Mouse (Mus musculus) activated CD4-positive, CD25-positive, alpha-beta regulatory T cell (primary cell): ENCODE results near the gene Poldip3. TPM values are rescaled to one million over a fixed set of nuclear protein-coding genes. Genes with fewer than 3 reads are reported as not detected.

ENCODE experiments used
- polyA plus RNA-seq, 2 experiments: library from polyadenylated mRNA; unstranded; fragments of 100-300 nt; shearing (Covaris generic); gene quantifications; one replicate each; pipeline ENCODE4 v1.2.1; 2017

Gene Poldip3
- 100 to 1,000 TPM; 121 to 128 TPM for polyA plus RNA-seq

DNA sequence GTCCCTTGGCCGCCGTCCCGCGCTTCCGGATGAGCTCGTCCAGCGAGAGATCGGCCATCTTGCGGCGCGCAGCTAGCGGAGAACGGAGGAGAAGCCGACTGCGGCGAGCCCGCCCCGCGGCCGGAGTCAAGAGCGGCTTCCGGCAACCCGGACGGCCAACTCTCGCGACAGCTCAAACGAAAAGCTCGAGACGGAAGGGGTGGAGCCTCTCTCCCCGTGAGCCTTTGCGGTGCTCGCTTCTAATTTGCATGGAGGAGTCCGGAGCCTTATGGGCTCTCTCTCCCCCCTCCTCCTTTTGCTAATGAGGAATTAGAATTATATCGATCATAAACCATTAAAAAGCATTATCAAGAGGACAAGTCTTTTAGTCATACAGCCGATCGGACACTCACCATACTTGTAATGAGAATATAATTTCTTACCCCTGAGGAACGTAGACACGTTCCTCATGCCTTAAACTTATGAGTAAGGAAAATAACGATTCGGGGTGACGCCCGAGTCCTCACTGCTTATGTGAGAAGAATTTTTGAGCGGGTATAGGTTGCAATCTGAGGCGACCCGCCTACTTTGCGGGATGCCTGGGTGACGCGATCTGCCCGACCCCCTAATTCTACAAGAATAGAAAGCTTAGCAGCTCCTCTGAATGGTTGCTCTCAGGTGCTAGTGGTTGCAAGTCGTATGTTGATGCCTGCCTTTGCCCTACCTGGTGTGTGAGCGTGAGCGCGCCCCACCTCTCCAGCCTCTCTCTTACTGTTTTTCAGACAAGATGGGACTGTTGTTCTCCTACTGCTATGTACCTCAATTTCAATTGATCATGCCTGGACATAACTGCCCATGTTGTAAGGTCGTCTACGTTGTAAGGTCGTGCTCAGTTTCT, at the start of gene Poldip3:
TSS of gene Poldip3 (minus strand) at position 189 of the 877 bp plus-strand sequence.

GRCm38 (mm10) chr15:83172492-83173429, 23.6 kb upstream of the Poldip3 start, which contains the start of gene Cyb5r3:
Gene Cyb5r3 (minus strand): TSS chr15:83172592.

GRCm38 (mm10) chr15:83122566-83123145, 26.5 kb downstream of the Poldip3 start, which contains the start of gene Rrp7a:
Gene Rrp7a (minus strand): TSS chr15:83122801.

GRCm38 (mm10) chr15:83089429-83089605, 59.9 kb downstream of the Poldip3 start, which contains the start of gene Serhl:
Gene Serhl (plus strand): TSS chr15:83089506.

Other genes starting within 250 kb of the Poldip3 start
- gene Tcf20, start 161.5 kb downstream of the Poldip3 start, polyA plus RNA-seq = 1 to 10 TPM; 6.0 to 7.4 TPM
- 1 to 10 TPM in 1 of 2 experiments, under 1 TPM in 1; 0.61 to 1.5 TPM for gene Nfam1, start 116.1 kb downstream of the Poldip3 start, polyA plus RNA-seq
- 10 to 100 TPM; 63.5 to 93.1 TPM for gene Serhl, start 59.9 kb downstream of the Poldip3 start, polyA plus RNA-seq
- gene Rrp7a, start 26.6 kb downstream of the Poldip3 start, polyA plus RNA-seq = 10 to 100 TPM; 55.9 to 80.9 TPM
- 100 to 1,000 TPM in 1 of 2 experiments, 10 to 100 TPM in 1; 76.4 to 101 TPM for gene Cyb5r3, start 23.2 kb upstream of the Poldip3 start, polyA plus RNA-seq
- under 1 TPM; 0.07 to 0.58 TPM for gene A4galt, start 102.4 kb upstream of the Poldip3 start, polyA plus RNA-seq
- gene Arfgap3, start 200.9 kb upstream of the Poldip3 start, polyA plus RNA-seq = 10 to 100 TPM; 14.5 to 15.7 TPM